Mouse (Mus musculus): ENCODE data around the gene Abca1. TPM values are rescaled to one million over a fixed set of nuclear protein-coding genes. Genes with fewer than 3 reads are reported as not detected.

The Abca1 gene
- polyA plus RNA-seq, 1 experiment from 2014 or later: 5.9 TPM

DNA sequence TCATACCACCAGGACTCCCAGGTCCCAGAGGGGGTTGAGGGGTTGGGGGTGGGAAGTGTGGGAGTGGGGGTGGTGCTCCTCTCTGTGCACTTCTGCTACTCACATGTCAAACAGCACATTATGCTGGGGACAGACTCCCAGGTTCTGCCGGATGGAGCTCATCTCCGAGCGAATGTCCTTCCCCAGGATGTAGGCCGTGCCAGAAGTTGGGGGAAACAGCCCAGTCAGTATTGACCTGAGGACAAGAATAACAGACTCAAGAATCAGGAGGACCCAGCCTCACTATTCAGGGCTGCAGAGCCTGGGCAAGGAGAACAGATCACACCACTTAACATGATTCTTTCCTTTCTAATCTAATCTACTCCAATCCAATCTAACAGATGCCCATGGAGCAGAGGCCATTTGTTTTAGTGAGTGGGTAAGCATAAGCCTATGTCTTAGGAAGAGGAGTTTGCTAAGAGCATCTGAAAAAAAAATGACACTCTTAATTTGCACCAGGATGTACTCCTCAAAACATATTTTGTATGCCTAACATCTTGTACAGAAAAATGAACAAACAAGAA lies 82.8 kb downstream of the Abca1 start:
- H3K27ac ChIP-seq: no peak overlapping the region
- ATAC-seq (ENCODE audit: low FRiP score): no peak
- H3K4me3 ChIP-seq (replicated peaks): no peak overlapping the region
- H3K27me3 ChIP-seq: no peaks in the 10 kb centered on the region
- WGBS: 99% methylated on average over 4 of the region's 4 CpGs
- H3K4me2 ChIP-seq: no peak overlapping the region
- H3K36me3 ChIP-seq (replicated peaks): peaks cover 21% of the 10 kb centered on the region
- no peaks in the 10 kb centered on the region for H3K4me1 ChIP-seq
- H3K9ac ChIP-seq: no peak overlapping the region
- no peaks in the 10 kb centered on the region for H3K9me3 ChIP-seq

DNA sequence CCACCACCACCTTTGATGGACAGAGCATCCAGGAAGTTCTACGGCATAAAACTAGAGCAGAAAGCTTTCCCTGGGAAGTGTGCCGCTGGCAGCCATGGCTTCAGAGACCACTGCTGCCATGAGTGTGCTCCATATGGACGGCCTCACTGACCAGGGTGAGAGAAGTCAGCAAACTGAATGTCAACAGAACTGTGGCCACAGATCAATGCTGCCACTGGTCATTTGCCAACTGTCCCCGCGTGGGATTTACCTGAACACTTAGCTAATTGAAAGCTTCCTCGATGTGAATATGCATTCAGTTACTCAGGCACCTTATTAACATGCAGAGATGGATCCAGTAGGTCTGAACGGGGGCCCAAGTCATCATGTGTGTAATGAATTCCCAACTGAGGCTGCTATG lies 86.7 kb downstream of the Abca1 start:
- H3K4me3 ChIP-seq (replicated peaks): no peak overlapping the region
- H3K9ac ChIP-seq: no peak overlapping the region
- WGBS: 93% methylated on average over 7 of the region's 7 CpGs
- peaks cover 21% of the 10 kb centered on the region for H3K36me3 ChIP-seq (replicated peaks)
- no peak overlapping the region for H3K27ac ChIP-seq
- no peak overlapping the region for H3K4me2 ChIP-seq
- no peaks in the 10 kb centered on the region for H3K27me3 ChIP-seq
- H3K9me3 ChIP-seq: no peaks in the 10 kb centered on the region
- ATAC-seq (ENCODE audit: low FRiP score): no peak
- no peaks in the 10 kb centered on the region for H3K4me1 ChIP-seq

DNA sequence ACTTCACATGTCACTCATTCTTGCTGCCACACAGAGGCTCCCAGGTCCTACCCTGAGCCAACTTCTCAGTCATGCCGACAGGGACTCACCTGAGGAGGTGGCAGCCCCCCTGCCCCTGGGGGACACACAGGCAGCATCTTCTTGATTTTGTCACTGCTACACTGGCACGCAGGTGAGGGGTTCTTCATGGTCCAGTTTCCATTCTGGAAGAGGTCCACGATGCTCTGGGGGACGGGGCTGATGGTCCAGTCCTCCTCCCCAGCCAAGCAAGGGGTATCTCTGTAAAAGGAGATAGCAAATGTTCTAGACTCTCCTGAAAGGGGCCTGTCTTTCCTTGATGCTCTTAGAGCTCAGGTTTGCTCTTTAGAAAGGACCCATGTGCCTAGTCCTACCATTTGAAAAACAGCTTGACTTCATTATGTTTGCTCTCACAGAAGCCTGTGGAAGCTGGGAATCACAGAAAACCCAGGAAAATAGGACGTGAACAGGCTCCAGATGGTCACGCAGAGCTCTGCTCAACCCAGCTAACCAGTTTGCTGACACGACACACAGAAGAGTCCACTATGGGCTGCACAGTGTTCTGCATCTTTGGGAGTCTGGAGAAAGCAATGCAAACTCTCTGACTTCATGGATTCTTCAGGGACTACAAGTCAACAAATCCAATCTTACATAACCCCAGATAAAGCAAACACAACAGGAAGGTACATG lies 97.2 kb downstream of the Abca1 start:
- no peak for ATAC-seq (ENCODE audit: low FRiP score)
- no peak overlapping the region for H3K4me2 ChIP-seq
- no peaks in the 10 kb centered on the region for H3K9me3 ChIP-seq
- H3K36me3 ChIP-seq (replicated peaks): no peaks in the 10 kb centered on the region
- no peak overlapping the region for H3K9ac ChIP-seq
- WGBS: 88% methylated on average over 7 of the region's 7 CpGs
- H3K27ac ChIP-seq: no peak overlapping the region
- H3K4me3 ChIP-seq (replicated peaks): no peak overlapping the region
- no peaks in the 10 kb centered on the region for H3K4me1 ChIP-seq
- no peaks in the 10 kb centered on the region for H3K27me3 ChIP-seq

DNA sequence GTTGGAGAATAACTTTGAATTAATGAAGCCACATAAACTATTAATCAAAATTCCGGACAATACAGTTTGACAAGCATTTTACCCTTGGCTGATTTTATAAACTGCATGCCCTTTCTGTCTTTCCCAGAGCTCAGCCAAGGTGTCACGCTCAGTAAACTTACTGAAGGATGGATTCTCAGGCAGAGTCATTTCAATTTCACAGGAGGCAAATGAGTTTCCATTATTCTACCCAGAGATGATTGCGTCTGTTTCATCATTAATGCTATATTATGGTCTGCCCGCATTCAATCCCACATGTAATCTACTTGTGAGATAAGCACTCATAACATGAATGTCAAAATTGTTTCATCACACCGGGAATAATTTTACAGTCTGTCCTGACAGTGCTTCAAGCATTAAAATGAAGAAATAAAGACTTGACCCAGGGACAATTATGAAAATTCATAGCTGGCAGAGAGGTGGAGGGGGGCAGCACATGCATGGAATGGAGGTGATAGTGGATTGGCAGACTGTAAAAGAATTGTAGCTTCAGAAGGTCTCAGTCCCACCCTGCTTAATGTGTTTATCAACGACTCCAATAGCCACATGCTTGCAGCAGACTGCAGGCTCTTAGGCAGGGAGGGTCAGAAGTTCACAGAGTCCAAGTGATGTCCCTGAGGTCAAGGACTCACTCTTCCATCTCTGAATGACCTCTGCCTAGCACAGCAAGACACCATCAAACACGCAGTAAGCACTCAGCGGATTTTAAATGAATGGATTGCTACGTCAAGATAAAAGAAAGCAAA lies 113.3 kb downstream of the Abca1 start:
- Histone ChIP-seq H3K4me2 (no peak overlapping the region), H3K27ac (no peak overlapping the region), H3K9me3 (no peaks in the 10 kb centered on the region), H3K4me1 (0 out of 2 replicates have a peak, but pooled peaks cover 2% of the 10 kb centered on the region), H3K27me3 (no peaks in the 10 kb centered on the region), H3K36me3 (replicated peaks) (0 out of 2 replicates have a peak, but pooled peaks cover 7% of the 10 kb centered on the region), H3K4me3 (replicated peaks) (no peak overlapping the region), H3K9ac (no peak overlapping the region)
- ATAC-seq (ENCODE audit: low FRiP score): no peak
- 76% methylated on average over 9 of the region's 9 CpGs for WGBS

DNA sequence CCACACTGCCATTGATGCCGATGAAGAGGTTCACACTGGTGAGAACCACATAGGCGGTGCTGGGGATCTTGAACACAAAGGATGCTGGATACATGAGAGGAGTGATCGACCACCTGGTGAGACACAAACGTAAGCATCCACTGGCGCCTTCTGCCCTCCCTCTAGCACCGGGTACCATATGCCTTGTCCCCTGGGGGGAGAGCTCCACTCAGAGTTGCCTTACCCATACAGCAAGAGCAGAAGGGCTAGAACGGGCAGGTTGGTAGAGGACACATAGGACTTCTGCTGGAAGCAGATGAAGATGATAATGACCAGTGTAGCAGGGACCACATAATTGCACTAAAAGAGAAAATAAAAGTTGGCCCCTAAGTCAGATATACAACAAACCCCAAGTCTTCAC lies 113.9 kb downstream of the Abca1 start:
- 0 out of 2 replicates have a peak, but pooled peaks cover 2% of the 10 kb centered on the region for H3K4me1 ChIP-seq
- WGBS: 85% methylated on average over 7 of the region's 7 CpGs
- H3K4me2 ChIP-seq: no peak overlapping the region
- 0 out of 2 replicates have a peak, but pooled peaks cover 7% of the 10 kb centered on the region for H3K36me3 ChIP-seq (replicated peaks)
- no peaks in the 10 kb centered on the region for H3K9me3 ChIP-seq
- no peak for ATAC-seq (ENCODE audit: low FRiP score)
- H3K4me3 ChIP-seq (replicated peaks): no peak overlapping the region
- no peaks in the 10 kb centered on the region for H3K27me3 ChIP-seq
- H3K27ac ChIP-seq: no peak overlapping the region
- H3K9ac ChIP-seq: no peak overlapping the region

DNA sequence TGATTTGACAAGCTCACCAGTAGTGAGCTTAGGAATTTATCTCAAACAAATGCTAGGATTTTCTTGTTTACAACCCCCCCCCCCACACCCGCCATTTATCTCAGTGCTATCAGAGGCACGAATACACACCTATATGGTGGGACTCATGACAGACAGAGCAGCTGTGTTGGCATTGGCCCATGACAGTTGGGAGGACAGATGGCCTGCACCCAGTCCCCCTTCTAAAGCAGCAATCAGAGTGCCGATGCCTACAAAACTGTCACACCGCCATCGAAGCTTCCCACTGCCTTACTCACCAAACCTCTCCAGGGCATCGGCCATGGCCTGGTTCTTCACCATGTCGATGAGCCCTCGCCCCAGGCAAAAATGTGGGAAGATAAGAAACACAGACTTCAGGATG lies 115.9 kb downstream of the Abca1 start:
- 0 out of 2 replicates have a peak, but pooled peaks cover 2% of the 10 kb centered on the region for H3K4me1 ChIP-seq
- ATAC-seq (ENCODE audit: low FRiP score): no peak
- no peak overlapping the region for H3K4me2 ChIP-seq
- no peak overlapping the region for H3K4me3 ChIP-seq (replicated peaks)
- no peaks in the 10 kb centered on the region for H3K27me3 ChIP-seq
- H3K27ac ChIP-seq: no peak overlapping the region
- no peaks in the 10 kb centered on the region for H3K9me3 ChIP-seq
- no peak overlapping the region for H3K9ac ChIP-seq
- 90% methylated on average over 8 of the region's 8 CpGs for whole genome bisulfite sequencing
- H3K36me3 ChIP-seq (replicated peaks): 0 out of 2 replicates have a peak, but pooled peaks cover 7% of the 10 kb centered on the region

DNA sequence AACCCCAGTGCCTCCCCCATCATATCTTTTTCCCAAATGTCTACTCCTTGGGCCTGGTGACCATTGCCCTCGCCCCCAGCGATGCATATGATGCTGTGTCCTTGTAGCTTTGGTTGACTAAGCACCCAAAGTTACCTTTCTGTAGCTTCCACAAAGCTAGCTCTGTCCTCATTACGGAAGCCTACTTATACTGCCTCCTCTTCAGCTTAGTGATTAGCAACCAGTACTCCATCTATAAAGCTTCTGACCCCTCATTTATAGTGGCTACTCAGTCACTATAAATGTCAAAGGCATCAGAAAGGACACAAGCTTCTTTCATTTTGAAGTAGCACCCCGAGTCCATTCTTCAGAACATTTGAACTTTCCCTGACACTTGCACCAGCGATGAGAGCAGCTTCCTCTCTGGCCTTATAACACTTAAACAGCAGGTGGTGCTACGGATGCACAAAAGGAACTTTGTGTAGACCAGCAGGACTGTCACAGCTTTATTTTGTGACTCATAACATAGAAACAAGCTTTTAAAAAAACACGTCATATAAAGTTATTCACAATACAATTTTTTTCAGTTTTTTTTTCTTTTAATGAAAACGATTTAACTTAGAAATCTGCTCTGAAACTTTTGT lies 129.3 kb downstream of the Abca1 start:
- Histone ChIP-seq H3K9ac (no peak overlapping the region), H3K27ac (no peak overlapping the region), H3K9me3 (no peaks in the 10 kb centered on the region), H3K36me3 (replicated peaks) (no peaks in the 10 kb centered on the region), H3K4me3 (replicated peaks) (no peak overlapping the region), H3K27me3 (no peaks in the 10 kb centered on the region), H3K4me2 (no peak overlapping the region), H3K4me1 (no peaks in the 10 kb centered on the region)
- ATAC-seq (ENCODE audit: low FRiP score): no peak
- 43% methylated on average over 8 of the region's 8 CpGs for WGBS

DNA sequence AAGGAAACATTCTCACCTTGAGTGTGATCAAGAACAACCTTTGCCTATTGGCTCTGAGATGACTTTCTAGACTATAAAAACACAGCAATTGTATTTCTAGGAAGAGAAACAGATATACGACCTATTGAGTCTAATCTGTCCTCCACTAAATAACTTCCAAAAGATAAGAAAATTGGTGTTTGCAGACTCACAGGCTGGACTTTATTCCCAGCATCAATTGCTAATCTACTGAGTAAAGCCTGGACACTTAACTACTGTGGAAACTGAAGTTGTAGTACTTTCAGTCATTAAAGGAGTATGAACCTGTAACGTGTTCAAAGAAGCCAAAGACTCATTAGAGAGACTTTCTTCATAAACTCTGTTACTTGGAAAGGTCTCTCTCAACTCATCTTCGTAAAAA lies 131.9 kb downstream of the Abca1 start:
- Histone ChIP-seq H3K27me3 (no peaks in the 10 kb centered on the region), H3K9ac (no peak overlapping the region), H3K9me3 (no peaks in the 10 kb centered on the region), H3K27ac (no peak overlapping the region), H3K4me2 (no peak overlapping the region), H3K4me3 (replicated peaks) (no peak overlapping the region), H3K36me3 (replicated peaks) (peaks cover 11% of the 10 kb centered on the region), H3K4me1 (no peaks in the 10 kb centered on the region)
- WGBS: 85% methylated on average over 3 of the region's 3 CpGs
- ATAC-seq (ENCODE audit: low FRiP score): no peak

DNA sequence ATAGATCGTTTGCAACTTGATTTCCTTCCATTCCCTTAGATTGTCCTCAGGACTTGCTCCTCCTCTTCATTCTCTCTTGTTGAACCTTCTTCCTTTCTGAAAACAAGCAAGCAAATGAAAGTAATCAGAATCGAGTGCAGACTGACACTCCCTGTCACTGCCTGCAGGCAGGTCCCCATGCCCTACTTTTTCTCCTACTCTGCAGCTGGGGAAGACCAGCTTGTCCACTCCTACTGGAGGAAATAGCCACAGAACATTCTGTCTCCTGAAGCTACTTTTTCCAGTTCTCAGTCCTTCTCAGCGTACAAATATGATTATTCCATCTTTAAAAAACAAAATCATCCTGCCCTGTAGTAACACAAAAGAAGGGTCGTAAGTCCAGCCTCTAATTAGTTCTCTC lies 135.3 kb downstream of the Abca1 start:
- Histone ChIP-seq H3K4me1 (no peaks in the 10 kb centered on the region), H3K36me3 (replicated peaks) (peaks cover 30% of the 10 kb centered on the region), H3K9ac (no peak overlapping the region), H3K27ac (no peak overlapping the region), H3K4me2 (no peak overlapping the region), H3K4me3 (replicated peaks) (no peak overlapping the region), H3K9me3 (no peaks in the 10 kb centered on the region), H3K27me3 (no peaks in the 10 kb centered on the region)
- 88% methylated on average over 4 of the region's 4 CpGs for WGBS
- ATAC-seq (ENCODE audit: low FRiP score): no peak

DNA sequence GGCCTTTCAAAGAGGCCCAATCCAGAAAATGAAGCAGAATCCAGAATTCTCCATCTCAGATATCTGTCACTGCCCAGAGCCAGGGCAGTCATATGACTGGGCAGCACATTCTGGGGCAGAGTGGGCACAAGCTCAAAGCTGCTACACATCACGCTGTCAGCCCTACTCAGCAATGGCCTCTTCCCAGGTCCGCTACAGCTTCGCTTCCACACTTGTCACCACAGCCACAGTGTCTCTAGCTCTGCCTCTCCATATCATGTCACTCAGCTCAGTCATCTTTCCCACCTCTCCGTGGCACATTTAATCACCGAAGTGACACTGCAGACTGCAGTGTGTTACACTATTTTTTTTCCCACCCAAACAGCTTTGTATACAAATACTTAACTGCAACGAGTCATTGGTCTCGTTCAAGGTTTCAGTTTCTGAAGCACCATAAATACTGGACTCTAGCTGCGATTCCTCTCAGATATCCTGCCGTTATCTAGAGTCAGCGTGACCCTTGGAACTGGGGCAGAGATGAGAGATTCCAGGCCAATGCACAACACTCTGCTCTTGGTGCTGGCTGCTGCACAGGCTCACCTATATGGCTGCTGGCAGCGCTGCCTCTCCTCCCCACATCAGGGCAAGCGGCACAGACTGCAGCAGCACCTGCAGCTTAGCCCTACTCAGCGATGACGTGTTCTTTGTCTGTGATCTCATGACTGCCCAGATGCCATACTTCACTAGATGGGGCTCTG lies 136.3 kb downstream of the Abca1 start:
- 95% methylated on average over 14 of the region's 14 CpGs for WGBS
- no peaks in the 10 kb centered on the region for H3K27me3 ChIP-seq

DNA sequence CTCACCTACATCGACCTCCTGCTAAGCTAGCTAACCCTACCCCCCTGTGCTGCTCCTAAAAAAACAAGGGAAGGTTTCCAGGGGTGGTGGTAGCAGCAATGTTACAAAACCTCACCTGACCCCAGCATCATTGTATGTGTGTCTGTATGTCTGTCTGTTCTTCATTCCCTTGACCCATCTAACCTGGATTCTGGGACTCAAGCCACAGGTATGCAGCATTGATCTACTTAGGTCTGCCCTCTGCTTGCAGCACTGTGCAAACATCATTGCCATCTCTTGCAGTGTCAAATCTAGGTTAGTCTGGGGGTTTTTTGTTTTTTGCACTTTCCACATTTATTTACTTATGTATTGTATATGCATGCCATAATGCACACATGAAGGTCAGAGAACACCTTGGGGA lies 141.3 kb downstream of the Abca1 start:
- H3K4me2 ChIP-seq: no peak overlapping the region
- no peaks in the 10 kb centered on the region for H3K4me1 ChIP-seq
- 94% methylated on average over 1 of the region's 1 CpGs for WGBS
- no peak overlapping the region for H3K27ac ChIP-seq
- no peak for ATAC-seq (ENCODE audit: low FRiP score)
- peaks cover 59% of the 10 kb centered on the region for H3K36me3 ChIP-seq (replicated peaks)
- H3K9me3 ChIP-seq: no peaks in the 10 kb centered on the region
- H3K4me3 ChIP-seq (replicated peaks): no peak overlapping the region
- no peaks in the 10 kb centered on the region for H3K27me3 ChIP-seq
- no peak overlapping the region for H3K9ac ChIP-seq

More for the DNA sequence above, 136.3 kb downstream of the Abca1 start:
- H3K4me1 ChIP-seq: no peaks in the 10 kb centered on the region
- H3K9me3 ChIP-seq: no peaks in the 10 kb centered on the region
- no peak overlapping the region for H3K4me2 ChIP-seq
- H3K4me3 ChIP-seq (replicated peaks): no peak overlapping the region
- H3K9ac ChIP-seq: no peak overlapping the region
- no peak for ATAC-seq (ENCODE audit: low FRiP score)
- no peak overlapping the region for H3K27ac ChIP-seq
- peaks cover 38% of the 10 kb centered on the region for H3K36me3 ChIP-seq (replicated peaks)

DNA sequence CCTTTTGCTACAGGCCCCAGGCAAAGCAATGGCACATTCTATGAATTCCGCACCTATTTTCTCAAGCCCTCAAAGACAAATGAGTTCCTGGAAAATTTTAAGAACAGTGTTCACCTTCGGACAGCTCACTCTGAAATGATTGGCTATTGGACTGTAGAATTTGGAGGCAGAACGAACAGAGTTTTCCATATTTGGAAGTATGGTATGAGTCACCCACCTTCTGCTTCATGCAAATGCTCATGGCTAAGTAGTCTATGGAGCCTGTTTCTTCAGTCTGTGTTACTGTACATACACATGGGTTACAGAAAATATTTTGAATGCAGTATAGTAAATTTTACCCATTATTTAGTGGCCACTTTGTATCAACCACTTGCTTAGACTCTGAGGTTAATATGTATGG lies 144.7 kb downstream of the Abca1 start:
- Histone ChIP-seq H3K4me3 (replicated peaks) (no peak overlapping the region), H3K36me3 (replicated peaks) (peaks cover 40% of the 10 kb centered on the region), H3K27me3 (no peaks in the 10 kb centered on the region), H3K9me3 (no peaks in the 10 kb centered on the region), H3K4me1 (peaks cover 4% of the 10 kb centered on the region; the same call in 1 of the 2 replicates), H3K9ac (no peak overlapping the region), H3K27ac (no peak overlapping the region), H3K4me2 (no peak overlapping the region)
- ATAC-seq (ENCODE audit: low FRiP score): no peak
- 93% methylated on average over 3 of the region's 3 CpGs for WGBS
